ENCODE assay signal across 8 mouse cellular contexts in genomic region chr5:36742126-36742848, GRCm38 (mm10). TPM values are rescaled to one million over a fixed set of nuclear protein-coding genes. Genes with fewer than 3 reads are reported as not detected.
DNase-seq lines count a peak whose midpoint lies in the region; ATAC-seq lines count a peak whose summit lies in the region.
"Had no signal": no experiment of that assay in that cellular context is flagged by ENCODE, and none has a peak within 500 bp of the region (broad histone marks: within the 10 kb centered on the region; RNA-seq: fewer than 3 reads in every experiment).

No protein-coding gene starts in this region.

- no peaks in the 10 kb centered on the region for H3K27me3 ChIP-seq in forebrain, embryonic 14.5 days (replicated peaks; ENCODE audit: control insufficient read depth, insufficient read depth, low read length)
- H3K27me3 ChIP-seq: neural tube, embryonic 12.5 days had no signal

- ATAC-seq in forebrain, embryonic 14.5 days, result 0 out of 2 replicates have a peak, but pooled peaks have one; percentile 37

- H3K4me3 ChIP-seq in forebrain, embryonic 14.5 days (ENCODE audit: low read depth, low read length), result no peak overlapping the region
- H3K4me3 ChIP-seq: neural tube, embryonic 12.5 days had no signal

- no peak overlapping the region for H3K27ac ChIP-seq in forebrain, embryonic 14.5 days (ENCODE audit: low read depth, low read length)
- H3K27ac ChIP-seq: neural tube, embryonic 12.5 days had no signal

- 0 out of 2 replicates have a peak, but pooled peaks cover 2% of the 10 kb centered on the region for H3K36me3 ChIP-seq in forebrain, embryonic 14.5 days (ENCODE audit: control insufficient read depth, insufficient read depth, low read length)
- H3K36me3 ChIP-seq: neural tube, embryonic 12.5 days had no signal

- intact Hi-C loops in heart, postnatal 25 days (cut with DNase I), result loop anchor here (1.0 to 10.0 kb wide), 5 partner anchors 45 to 279 kb away; partner anchors contain the start of gene D5Ertd579e

- 44% methylated on average over 16 of the region's 16 CpGs for WGBS in forebrain, embryonic 14.5 days

- H3K9me3 ChIP-seq in forebrain, embryonic 14.5 days (replicated peaks; ENCODE audit: control insufficient read depth, low read length), result no peaks in the 10 kb centered on the region
- H3K9me3 ChIP-seq: neural tube, embryonic 12.5 days had no signal

- DNase-seq in MEL-GATA-1-ER (ENCODE audit: extremely low read depth, low read depth), result peak; percentile 68
- DNase-seq in brain, adult 2 months (ENCODE audit: low read depth, low spot score), result peak; percentile 85
- DNase-seq in forebrain, embryonic 14.5 days (ENCODE audit: low spot score), result peak; percentile 67
- peak; percentile 40 for DNase-seq in heart, postnatal 25 days (ENCODE audit: low spot score)
- peak; percentile 88 to 91 for DNase-seq in layer of hippocampus, postnatal 10 days (ENCODE audit: low spot score in 2 of 2)
- peak; percentile 78 for DNase-seq in lung, postnatal 25 days (ENCODE audit: low spot score)
- DNase-seq in spleen, adult 12 weeks (ENCODE audit: low spot score), result peak; percentile 79

- H3K9ac ChIP-seq in forebrain, embryonic 14.5 days (ENCODE audit: low read length), result no peak overlapping the region
- H3K9ac ChIP-seq: neural tube, embryonic 12.5 days had no signal

- peaks cover 6% of the 10 kb centered on the region for H3K4me1 ChIP-seq in forebrain, embryonic 14.5 days (ENCODE audit: control insufficient read depth, insufficient read depth, low read length)

- no peak overlapping the region for H3K4me2 ChIP-seq in forebrain, embryonic 14.5 days (ENCODE audit: low read length)
- H3K4me2 ChIP-seq: neural tube, embryonic 12.5 days had no signal

RNA-seq across cellular contexts. Expression of gene Bloc1s4, which starts 6.2 kb away (rescaled TPM):
- polyA plus RNA-seq in forebrain, embryonic 14.5 days (2014; fragmentation: Nextera tagmentation; extraction: Ambion mirVana), result 23.9 and 27.7 TPM in 2 replicates
- 10 to 100 TPM; 12.9 to 13.0 TPM for total RNA-seq in heart, postnatal 25 days (2021)
- total RNA-seq in layer of hippocampus, postnatal 10 days (2021), result 10 to 100 TPM; 18.0 to 19.8 TPM

RNA-seq across cellular contexts. Expression of gene D5Ertd579e, which starts 46.5 kb away (rescaled TPM):
- polyA plus RNA-seq in forebrain, embryonic 14.5 days (2014; fragmentation: Nextera tagmentation; extraction: Ambion mirVana), result 30.2 and 38.6 TPM in 2 replicates
- total RNA-seq in heart, postnatal 25 days (2021), result 10 to 100 TPM; 79.8 to 91.2 TPM
- 100 to 1,000 TPM in 1 of 2 experiments, 10 to 100 TPM in 1; 99.8 to 117 TPM for total RNA-seq in layer of hippocampus, postnatal 10 days (2021)

RNA-seq across cellular contexts. Expression of gene Mrfap1, which starts 54.3 kb away (rescaled TPM):
- polyA plus RNA-seq in forebrain, embryonic 14.5 days (2014; fragmentation: Nextera tagmentation; extraction: Ambion mirVana), result 394 and 418 TPM in 2 replicates
- total RNA-seq in heart, postnatal 25 days (2021), result 100 to 1,000 TPM; 276 to 303 TPM
- 100 to 1,000 TPM; 520 to 537 TPM for total RNA-seq in layer of hippocampus, postnatal 10 days (2021)
